Mouse (Mus musculus) forebrain, embryonic 15.5 days (tissue): ENCODE measurements at regions not wholly inside any gene's neighbourhood (a gene's known extent, or its start where the extent isn't known, plus 50 kb on each side); places are given as distances from the start of the nearest gene placed in this dataset.

Experiments
- ATAC-seq: fragments of 200-750 bp; cut with Nextera tagmentation; replicated peaks from 2 replicates; pipeline ENCODE4 v1.8.0; 2017; ENCODE audit warnings: mild to moderate bottlenecking, moderate TSS enrichment, moderate library complexity
- H3K27ac ChIP-seq: fragments of 300-500 bp; sonication (generic); replicated peaks from 2 replicates; pipeline ENCODE4 v1.5.1; 2015; ENCODE audit warnings: mild to moderate bottlenecking, inconsistent platforms
- H3K27me3 ChIP-seq: fragments of 300-500 bp; sonication (generic); 2 replicates; pipeline ENCODE4 v1.6.1; 2015; ENCODE audit warnings: inconsistent platforms
- H3K36me3 ChIP-seq: fragments of 300-500 bp; sonication (generic); 2 replicates; pipeline ENCODE4 v1.6.1; 2015; ENCODE audit warnings: mild to moderate bottlenecking, inconsistent platforms
- H3K4me1 ChIP-seq: fragments of 300-500 bp; sonication (generic); 2 replicates; pipeline ENCODE4 v1.6.1; 2015; ENCODE audit warnings: inconsistent platforms
- H3K4me2 ChIP-seq: fragments of 300-500 bp; sonication (generic); replicated peaks from 2 replicates; pipeline ENCODE4 v1.6.1; 2015; ENCODE audit warnings: mild to moderate bottlenecking, inconsistent platforms
- H3K4me3 ChIP-seq: fragments of 300-500 bp; sonication (generic); 2 replicates; pipeline ENCODE4 v1.5.1; 2015; ENCODE audit warnings: mild to moderate bottlenecking, inconsistent platforms
- H3K9ac ChIP-seq: fragments of 300-500 bp; sonication (generic); replicated peaks from 2 replicates; pipeline ENCODE4 v1.6.1; 2015; ENCODE audit warnings: mild to moderate bottlenecking, inconsistent platforms
- H3K9me3 ChIP-seq: fragments of 300-500 bp; sonication (generic); 2 replicates; pipeline ENCODE4 v1.6.1; 2016; ENCODE audit warnings: inconsistent platforms
- WGBS: fragments of 180-500 bp; shearing (Covaris S2); methylation state at CpG from one replicate; pipeline ENCODE4 v1.1.7; 2015; ENCODE audit warnings: mixed read lengths; 5-methylcytosine and 5-hydroxymethylcytosine counted together

DNA sequence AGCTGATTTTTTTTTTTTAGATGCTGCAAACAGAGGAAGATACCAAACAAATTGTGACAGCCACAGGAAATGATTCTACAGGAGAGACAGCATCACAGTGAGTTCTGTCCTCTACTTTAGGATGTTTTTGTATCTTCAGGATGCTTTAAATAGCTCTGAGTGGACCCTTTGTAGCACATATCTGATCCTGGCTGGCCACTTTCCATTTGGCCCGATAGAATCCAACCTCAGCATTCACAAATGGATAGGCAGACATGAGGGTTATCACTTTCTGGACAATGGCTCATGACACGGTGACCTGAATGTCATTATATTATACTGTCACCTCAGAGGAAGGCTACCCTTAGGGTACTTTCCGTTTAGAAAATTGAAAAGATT lies 379.3 kb downstream of the Gm10295 start:
- no peaks in the 10 kb centered on the region for H3K4me1 ChIP-seq
- H3K4me3 ChIP-seq = no peak overlapping the region
- no peaks in the 10 kb centered on the region for H3K36me3 ChIP-seq
- H3K27me3 ChIP-seq = no peaks in the 10 kb centered on the region
- no peak for ATAC-seq
- H3K27ac ChIP-seq = no peak overlapping the region
- H3K9ac ChIP-seq = no peak overlapping the region
- WGBS = 77% methylated on average over 3 of the region's 3 CpGs
- H3K9me3 ChIP-seq = no peaks in the 10 kb centered on the region
- H3K4me2 ChIP-seq = no peak overlapping the region

- H3K27ac ChIP-seq = no peak overlapping the region
- H3K27me3 ChIP-seq = no peaks in the 10 kb centered on the region
- H3K4me3 ChIP-seq = no peak overlapping the region
- no peaks in the 10 kb centered on the region for H3K9me3 ChIP-seq
- no peak overlapping the region for H3K9ac ChIP-seq
- no peak overlapping the region for H3K4me2 ChIP-seq
- 23% methylated on average over 6 of the region's 6 CpGs for WGBS
- no peaks in the 10 kb centered on the region for H3K36me3 ChIP-seq
- H3K4me1 ChIP-seq = no peaks in the 10 kb centered on the region
- no peak for ATAC-seq
Measured at GRCm38 (mm10) chr7:70971323-70972022, 379.8 kb downstream of the Gm10295 start.

- H3K9ac ChIP-seq = no peak overlapping the region
- H3K27me3 ChIP-seq = no peaks in the 10 kb centered on the region
- H3K9me3 ChIP-seq = no peaks in the 10 kb centered on the region
- no peaks in the 10 kb centered on the region for H3K36me3 ChIP-seq
- no peak overlapping the region for H3K27ac ChIP-seq
- H3K4me2 ChIP-seq = no peak overlapping the region
- ATAC-seq = peak; percentile 46; the same call in 1 of the 2 replicates
- no peaks in the 10 kb centered on the region for H3K4me1 ChIP-seq
- WGBS = 50% methylated on average over 4 of the region's 4 CpGs
- no peak overlapping the region for H3K4me3 ChIP-seq
Measured at GRCm38 (mm10) chr7:70952318-70952959, 398.8 kb downstream of the Gm10295 start.

DNA sequence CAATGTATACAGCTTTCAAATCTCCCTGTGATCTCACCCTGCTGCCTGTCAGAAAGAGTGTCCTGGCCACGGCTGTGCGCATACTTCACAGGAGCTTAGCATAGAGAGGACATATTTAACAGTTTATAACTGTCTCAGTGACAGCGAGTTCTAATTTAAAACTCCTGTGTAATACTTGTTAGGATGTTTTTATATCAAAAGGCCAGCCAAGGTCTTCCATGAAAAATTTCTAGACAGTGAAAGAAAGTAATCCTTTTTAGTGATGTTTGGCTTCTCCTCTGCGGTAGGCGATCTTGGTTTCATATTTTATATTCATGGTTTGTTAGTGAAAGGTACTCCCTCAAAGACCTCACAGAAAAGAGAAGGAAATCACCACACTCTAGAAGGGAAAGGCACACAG lies 403.0 kb downstream of the Gm10295 start:
- no peak overlapping the region for H3K4me2 ChIP-seq
- 84% methylated on average over 5 of the region's 5 CpGs for WGBS
- no peaks in the 10 kb centered on the region for H3K36me3 ChIP-seq
- H3K27ac ChIP-seq = no peak overlapping the region
- no peaks in the 10 kb centered on the region for H3K27me3 ChIP-seq
- no peaks in the 10 kb centered on the region for H3K4me1 ChIP-seq
- ATAC-seq = no peak
- no peak overlapping the region for H3K9ac ChIP-seq
- no peak overlapping the region for H3K4me3 ChIP-seq
- no peaks in the 10 kb centered on the region for H3K9me3 ChIP-seq

GRCm38 (mm10) chr7:70946260-70946659 lies 405.0 kb downstream of the Gm10295 start:
- H3K4me2 ChIP-seq = no peak overlapping the region
- no peak overlapping the region for H3K4me3 ChIP-seq
- no peaks in the 10 kb centered on the region for H3K9me3 ChIP-seq
- no peak overlapping the region for H3K9ac ChIP-seq
- no peak for ATAC-seq
- no peaks in the 10 kb centered on the region for H3K27me3 ChIP-seq
- H3K4me1 ChIP-seq = no peaks in the 10 kb centered on the region
- whole genome bisulfite sequencing = 58% methylated on average over 2 of the region's 2 CpGs
- no peaks in the 10 kb centered on the region for H3K36me3 ChIP-seq
- no peak overlapping the region for H3K27ac ChIP-seq

- peaks cover 10% of the 10 kb centered on the region; the same call in 1 of the 2 replicates for H3K4me1 ChIP-seq
- H3K36me3 ChIP-seq = no peaks in the 10 kb centered on the region
- H3K9me3 ChIP-seq = no peaks in the 10 kb centered on the region
- H3K27me3 ChIP-seq = no peaks in the 10 kb centered on the region
- WGBS = 28% methylated on average over 6 of the region's 6 CpGs
- ATAC-seq = no peak
- no peak overlapping the region for H3K27ac ChIP-seq
- H3K4me3 ChIP-seq = no peak overlapping the region
- no peak overlapping the region for H3K4me2 ChIP-seq
- no peak overlapping the region for H3K9ac ChIP-seq
Measured at GRCm38 (mm10) chr7:70930911-70931310, 420.4 kb downstream of the Gm10295 start.

DNA sequence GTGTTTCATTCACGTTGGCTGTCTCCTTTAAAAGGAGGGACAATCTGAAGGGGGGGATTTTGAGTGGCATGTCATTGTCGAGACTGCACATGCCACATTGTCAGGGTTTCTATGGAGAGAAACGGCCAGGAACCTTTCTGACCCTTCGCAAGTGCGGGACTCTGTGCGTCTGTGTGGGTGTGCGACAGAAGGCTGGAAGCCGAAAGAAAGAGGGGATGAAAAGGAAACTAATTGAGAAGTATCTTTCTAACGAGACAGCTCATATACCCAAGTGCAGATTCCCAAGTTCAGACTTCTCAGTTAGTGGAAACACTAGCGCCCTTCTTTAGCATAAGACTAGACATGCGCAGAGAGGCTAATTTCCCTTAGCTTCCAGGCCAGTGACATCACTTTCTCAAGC lies 421.4 kb downstream of the Gm10295 start:
- peaks cover 10% of the 10 kb centered on the region; the same call in 1 of the 2 replicates for H3K4me1 ChIP-seq
- H3K36me3 ChIP-seq = no peaks in the 10 kb centered on the region
- no peak overlapping the region for H3K27ac ChIP-seq
- peak overlapping the region; percentile 24; the same call in 1 of the 2 replicates for H3K4me3 ChIP-seq
- no peaks in the 10 kb centered on the region for H3K9me3 ChIP-seq
- WGBS = 8% methylated on average over 11 of the region's 11 CpGs
- H3K9ac ChIP-seq = peak overlapping the region; percentile 28; the same call in 1 of the 2 replicates
- no peaks in the 10 kb centered on the region for H3K27me3 ChIP-seq
- H3K4me2 ChIP-seq = peak overlapping the region; percentile 37
- peak; percentile 69 for ATAC-seq

GRCm38 (mm10) chr7:70928001-70928400 lies 423.3 kb downstream of the Gm10295 start:
- Histone ChIP-seq H3K4me3 (no peak overlapping the region), H3K4me1 (peaks cover 10% of the 10 kb centered on the region; the same call in 1 of the 2 replicates), H3K9ac (no peak overlapping the region), H3K27ac (no peak overlapping the region), H3K27me3 (no peaks in the 10 kb centered on the region), H3K9me3 (no peaks in the 10 kb centered on the region), H3K36me3 (no peaks in the 10 kb centered on the region), H3K4me2 (no peak overlapping the region)
- 90% methylated on average over 3 of the region's 3 CpGs for WGBS
- ATAC-seq = no peak

GRCm38 (mm10) chr7:70917016-70917415 lies 434.3 kb downstream of the Gm10295 start:
- 72% methylated on average over 4 of the region's 4 CpGs for WGBS
- H3K36me3 ChIP-seq = no peaks in the 10 kb centered on the region
- no peaks in the 10 kb centered on the region for H3K27me3 ChIP-seq
- H3K27ac ChIP-seq = no peak overlapping the region
- no peak overlapping the region for H3K4me2 ChIP-seq
- no peaks in the 10 kb centered on the region for H3K9me3 ChIP-seq
- no peak overlapping the region for H3K9ac ChIP-seq
- H3K4me1 ChIP-seq = no peaks in the 10 kb centered on the region
- ATAC-seq = no peak
- no peak overlapping the region for H3K4me3 ChIP-seq

- WGBS = 58% methylated on average over 3 of the region's 3 CpGs
- ATAC-seq = no peak
- Histone ChIP-seq H3K9me3 (no peaks in the 10 kb centered on the region), H3K4me1 (no peaks in the 10 kb centered on the region), H3K4me2 (no peak overlapping the region), H3K9ac (no peak overlapping the region), H3K36me3 (no peaks in the 10 kb centered on the region), H3K4me3 (no peak overlapping the region), H3K27me3 (no peaks in the 10 kb centered on the region), H3K27ac (no peak overlapping the region)
Measured at GRCm38 (mm10) chr7:70908921-70909320, 442.4 kb downstream of the Gm10295 start.

GRCm38 (mm10) chr7:70891700-70892099 lies 459.6 kb downstream of the Gm10295 start:
- Histone ChIP-seq H3K9ac (no peak overlapping the region), H3K4me1 (no peaks in the 10 kb centered on the region)
- WGBS = 90% methylated on average over 2 of the region's 2 CpGs

DNA sequence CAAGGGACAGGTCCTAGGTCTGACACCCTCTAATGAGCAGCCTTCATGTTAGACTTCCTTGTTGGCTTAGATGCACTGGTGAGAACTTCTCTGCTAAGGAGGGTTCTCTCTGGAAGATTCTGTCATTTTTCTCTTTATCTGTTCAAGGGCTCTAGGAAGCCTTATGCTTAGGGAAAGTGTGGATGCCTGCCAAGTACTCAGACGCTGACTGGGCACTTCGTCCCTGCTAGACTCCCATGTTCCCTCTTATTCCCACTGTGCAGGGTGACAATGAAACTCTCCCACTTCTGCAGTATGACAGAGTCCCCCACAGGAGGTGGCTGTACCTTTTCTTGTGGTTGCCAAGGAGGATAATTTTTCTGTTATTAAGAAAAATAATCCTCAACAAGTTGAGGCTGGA lies 470.8 kb downstream of the Gm10295 start:
- 51% methylated on average over 2 of the region's 2 CpGs for WGBS
- Histone ChIP-seq H3K9me3 (no peaks in the 10 kb centered on the region), H3K36me3 (no peaks in the 10 kb centered on the region), H3K9ac (no peak overlapping the region), H3K27me3 (no peaks in the 10 kb centered on the region), H3K27ac (no peak overlapping the region), H3K4me2 (no peak overlapping the region), H3K4me3 (no peak overlapping the region), H3K4me1 (no peaks in the 10 kb centered on the region)
- ATAC-seq = no peak

More at GRCm38 (mm10) chr7:70891700-70892099, 459.6 kb downstream of the Gm10295 start:
- Histone ChIP-seq H3K4me2 (no peak overlapping the region), H3K4me3 (no peak overlapping the region), H3K9me3 (no peaks in the 10 kb centered on the region), H3K27me3 (no peaks in the 10 kb centered on the region), H3K27ac (no peak overlapping the region), H3K36me3 (no peaks in the 10 kb centered on the region)
- ATAC-seq = no peak
